Mouse (Mus musculus): ENCODE measurements around the gene Parl. TPM values are rescaled to one million over a fixed set of nuclear protein-coding genes. Genes with fewer than 3 reads are reported as not detected.
A peak's percentile ranks its signal among the peaks of the same experiment; 100 is the strongest.

Gene Parl
- 87.8 and 99.9 TPM in 2 replicates for polyA plus RNA-seq (2015; fragmentation: Nextera tagmentation; extraction: Ambion mirVana)

DNA sequence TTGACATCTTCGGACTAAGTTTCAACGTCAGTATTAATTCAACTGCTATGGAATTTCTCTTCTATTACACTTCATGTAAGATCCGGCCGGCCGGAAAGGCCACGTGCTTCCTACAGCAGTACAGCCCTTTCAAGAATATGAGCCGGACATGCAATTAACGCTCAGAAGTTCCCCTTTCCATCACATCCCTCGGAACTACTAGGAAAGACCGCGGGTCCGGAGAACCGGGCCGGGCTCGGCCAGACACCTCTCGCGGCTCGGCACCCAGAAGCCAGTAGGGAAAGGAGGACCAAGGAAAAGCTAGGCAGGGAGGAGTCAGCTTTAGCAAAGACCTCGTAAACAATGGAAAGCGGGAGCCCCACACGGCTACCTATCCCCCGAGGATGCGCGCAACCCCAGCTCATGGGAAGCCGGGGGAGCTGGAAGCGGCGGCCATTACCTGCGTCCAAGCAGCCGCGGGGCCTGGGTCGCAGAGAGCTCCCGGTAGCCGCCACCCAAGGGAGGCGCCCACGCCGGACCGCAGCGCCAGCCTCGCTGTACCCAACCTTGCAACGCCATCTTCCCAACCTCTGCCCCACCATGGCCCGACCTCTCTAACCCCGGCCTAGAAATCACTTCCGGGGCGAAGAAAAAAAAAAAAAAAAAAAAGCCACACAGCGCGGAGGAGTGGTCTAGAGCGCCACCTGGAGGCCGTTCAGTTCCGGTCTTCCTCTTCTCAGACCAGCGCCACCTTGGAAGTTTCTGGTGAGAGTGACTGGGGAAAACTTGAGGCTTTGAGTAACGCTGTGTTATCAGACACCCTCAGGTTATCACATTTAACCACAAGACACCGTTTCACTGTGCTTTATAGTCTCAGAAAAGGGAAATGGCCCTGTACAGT lies at the start of gene Parl:
TSS of gene Parl (minus strand) at position 618 of the 880 bp plus-strand sequence.
- peak within 1 kb of the TSS; percentile 93 for H3K4me3 ChIP-seq (replicated peaks)
- H3K27ac ChIP-seq: peak within 1 kb of the TSS; percentile 82
- peaks cover 11% of the 10 kb centered on the region for H3K36me3 ChIP-seq
- H3K4me2 ChIP-seq: peak within 1 kb of the TSS; percentile 77
- H3K9ac ChIP-seq: peak within 1 kb of the TSS; percentile 79
- H3K9me3 ChIP-seq (replicated peaks): no peaks in the 10 kb centered on the region
- under 1% methylated on average over 52 of the region's 52 CpGs for WGBS
- peaks cover 17% of the 10 kb centered on the region for H3K4me1 ChIP-seq
- H3K27me3 ChIP-seq: no peaks in the 10 kb centered on the region
- ATAC-seq (replicated peaks; ENCODE audit: low FRiP score): peak; percentile 88

DNA sequence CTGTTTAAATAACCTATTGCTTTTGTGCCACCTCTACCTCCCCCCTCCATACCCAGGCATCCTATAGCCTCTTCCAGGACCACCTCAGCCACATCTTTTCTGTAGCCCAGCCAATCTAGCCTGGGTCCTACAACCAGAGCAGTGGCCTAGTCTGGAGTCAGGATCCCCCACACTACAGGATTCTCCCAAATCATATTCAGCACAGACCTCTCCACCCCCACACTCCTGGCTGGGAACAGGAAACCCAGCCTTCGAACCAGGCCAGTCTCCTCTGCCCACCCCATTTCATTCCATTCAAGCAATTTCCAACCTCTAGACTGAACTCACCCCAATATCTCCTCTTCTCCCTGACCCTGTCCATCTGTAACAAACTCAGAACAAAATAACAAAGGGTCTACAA lies 43.3 kb upstream of the Parl start:
- Histone ChIP-seq H3K9ac (no peak overlapping the region), H3K27ac (no peak overlapping the region), H3K36me3 (peaks cover 42% of the 10 kb centered on the region), H3K4me3 (replicated peaks) (no peak overlapping the region), H3K9me3 (replicated peaks) (no peaks in the 10 kb centered on the region), H3K4me1 (no peaks in the 10 kb centered on the region), H3K27me3 (no peaks in the 10 kb centered on the region), H3K4me2 (no peak overlapping the region)
- WGBS: 69% methylated on average over 1 of the region's 1 CpGs
- no peak for ATAC-seq (replicated peaks; ENCODE audit: low FRiP score)

DNA sequence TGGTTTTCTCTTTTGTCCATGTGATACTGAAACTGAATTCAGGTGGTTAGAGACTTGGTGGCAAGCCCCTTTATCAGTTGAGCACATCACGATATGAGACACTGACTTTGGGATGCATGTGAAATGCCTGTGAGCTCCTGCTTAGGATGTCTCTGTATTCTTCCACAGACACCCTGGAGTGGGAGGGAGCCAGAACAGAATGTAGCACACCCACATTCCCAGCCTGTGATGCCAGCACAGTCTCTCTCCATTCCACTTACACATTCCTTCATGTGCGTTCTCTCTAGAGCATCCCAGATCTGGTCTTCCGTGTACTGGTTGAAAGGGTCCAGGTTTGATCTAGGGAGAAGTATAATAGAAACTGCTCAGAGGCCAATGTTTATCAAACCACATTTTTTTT lies 36.4 kb upstream of the Parl start:
- Histone ChIP-seq H3K4me1 (no peaks in the 10 kb centered on the region), H3K27me3 (no peaks in the 10 kb centered on the region), H3K9me3 (replicated peaks) (no peaks in the 10 kb centered on the region), H3K4me3 (replicated peaks) (no peak overlapping the region), H3K27ac (no peak overlapping the region), H3K4me2 (no peak overlapping the region), H3K36me3 (peaks cover 52% of the 10 kb centered on the region), H3K9ac (no peak overlapping the region)
- no peak for ATAC-seq (replicated peaks; ENCODE audit: low FRiP score)
- WGBS: 95% methylated on average over 3 of the region's 3 CpGs

DNA sequence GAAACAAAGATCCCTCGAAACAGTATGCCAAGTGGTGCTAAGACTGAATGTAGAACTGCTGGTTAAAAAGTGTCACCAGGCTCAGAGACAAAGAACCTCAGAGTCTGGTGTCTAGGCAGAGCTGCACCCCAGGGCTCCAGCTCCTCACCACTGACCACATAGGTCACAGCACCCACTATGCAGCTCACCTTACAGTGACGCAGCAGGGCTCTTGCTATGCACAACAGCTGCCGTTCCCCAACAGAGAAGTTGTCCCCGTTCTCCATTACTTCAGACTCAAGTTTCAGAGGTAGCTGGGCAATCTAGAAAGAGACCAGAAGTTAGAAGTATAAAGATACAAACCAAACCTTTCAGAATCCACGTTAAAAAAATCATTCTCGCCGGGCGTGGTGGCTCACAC lies 32.7 kb upstream of the Parl start:
- no peak overlapping the region for H3K4me2 ChIP-seq
- H3K9ac ChIP-seq: no peak overlapping the region
- no peaks in the 10 kb centered on the region for H3K4me1 ChIP-seq
- no peaks in the 10 kb centered on the region for H3K9me3 ChIP-seq (replicated peaks)
- H3K36me3 ChIP-seq: peaks cover 66% of the 10 kb centered on the region
- ATAC-seq (replicated peaks; ENCODE audit: low FRiP score): no peak
- H3K27me3 ChIP-seq: no peaks in the 10 kb centered on the region
- no peak overlapping the region for H3K4me3 ChIP-seq (replicated peaks)
- H3K27ac ChIP-seq: no peak overlapping the region
- WGBS: 95% methylated on average over 8 of the region's 8 CpGs

DNA sequence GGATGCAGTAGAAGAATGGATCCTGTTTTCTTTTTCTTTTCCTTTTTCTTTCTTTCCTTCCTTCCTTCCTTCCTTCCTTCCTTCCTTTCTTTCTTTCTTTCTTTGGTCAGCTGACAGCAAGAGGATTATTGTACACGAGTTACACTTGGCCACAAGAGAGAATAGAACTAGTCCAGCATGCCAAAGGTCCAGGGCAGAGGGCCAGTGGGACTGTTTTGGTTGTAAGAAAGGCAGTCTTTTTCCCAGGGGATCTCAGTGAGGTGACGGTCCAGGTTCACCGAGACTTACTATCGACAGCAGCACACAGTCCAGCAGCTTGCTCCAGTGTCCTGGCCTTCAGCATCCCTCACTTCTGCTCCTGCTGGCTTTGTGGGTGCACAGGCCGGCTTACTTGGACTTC lies 26.1 kb upstream of the Parl start:
- no peak overlapping the region for H3K4me2 ChIP-seq
- 90% methylated on average over 5 of the region's 5 CpGs for WGBS
- no peak overlapping the region for H3K4me3 ChIP-seq (replicated peaks)
- no peak overlapping the region for H3K27ac ChIP-seq
- H3K27me3 ChIP-seq: no peaks in the 10 kb centered on the region
- H3K36me3 ChIP-seq: peaks cover 25% of the 10 kb centered on the region
- no peaks in the 10 kb centered on the region for H3K9me3 ChIP-seq (replicated peaks)
- no peak for ATAC-seq (replicated peaks; ENCODE audit: low FRiP score)
- no peak overlapping the region for H3K9ac ChIP-seq
- H3K4me1 ChIP-seq: no peaks in the 10 kb centered on the region

DNA sequence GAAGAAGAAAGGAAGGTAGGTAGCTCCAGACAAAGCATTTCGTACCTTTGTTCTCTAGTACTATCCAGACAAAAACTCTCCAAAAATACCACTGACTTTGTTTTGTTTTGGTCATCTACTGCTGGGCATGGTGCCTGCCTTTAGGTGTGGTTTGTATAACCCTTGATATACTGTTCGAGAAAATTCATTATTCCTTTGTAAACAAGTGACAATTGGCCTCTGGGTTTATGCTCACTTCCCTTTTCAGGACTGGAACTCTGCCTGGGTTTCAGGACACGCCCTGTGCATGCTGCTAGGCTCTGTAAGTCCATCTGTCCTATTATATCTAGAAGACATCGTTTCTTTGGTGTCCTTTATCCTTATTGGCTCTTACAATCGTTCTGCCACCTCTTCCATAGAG lies 23.1 kb upstream of the Parl start, which contains the start of gene Cyp2ab1:
TSS of gene Cyp2ab1 (minus strand) at position 119 of the 400 bp plus-strand sequence.
- WGBS: 72% methylated on average over 5 of the region's 5 CpGs
- Histone ChIP-seq H3K4me3 (replicated peaks) (no peak within 1 kb of the TSS), H3K4me1 (no peaks in the 10 kb centered on the region), H3K36me3 (0 out of 2 replicates have a peak, but pooled peaks cover 5% of the 10 kb centered on the region), H3K9ac (no peak within 1 kb of the TSS), H3K27ac (no peak within 1 kb of the TSS), H3K4me2 (no peak within 1 kb of the TSS), H3K9me3 (replicated peaks) (no peaks in the 10 kb centered on the region), H3K27me3 (no peaks in the 10 kb centered on the region)
- ATAC-seq (replicated peaks; ENCODE audit: low FRiP score): no peak

DNA sequence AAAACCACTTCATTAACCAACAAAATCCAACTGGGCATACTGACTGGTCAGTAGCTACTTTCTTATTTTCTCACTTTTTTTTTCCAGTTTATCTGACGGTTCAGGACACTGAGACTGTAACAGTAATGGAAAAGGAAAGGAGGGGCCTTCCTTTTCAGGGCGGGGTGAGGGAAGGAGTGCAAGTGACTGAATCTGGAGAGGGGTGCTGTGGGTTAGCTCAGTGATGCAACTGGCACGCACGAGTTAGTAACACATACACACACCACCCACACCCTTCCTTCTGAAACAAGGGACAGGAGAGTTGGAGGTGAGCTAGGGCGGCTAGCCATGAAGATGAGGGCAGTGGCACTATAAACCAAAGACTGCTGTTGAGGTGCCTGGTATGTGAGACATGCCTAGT lies 21.7 kb upstream of the Parl start:
- Histone ChIP-seq H3K27me3 (no peaks in the 10 kb centered on the region), H3K9me3 (replicated peaks) (no peaks in the 10 kb centered on the region), H3K4me3 (replicated peaks) (no peak overlapping the region), H3K9ac (no peak overlapping the region), H3K4me1 (no peaks in the 10 kb centered on the region), H3K36me3 (no peaks in the 10 kb centered on the region), H3K27ac (no peak overlapping the region), H3K4me2 (no peak overlapping the region)
- WGBS: 68% methylated on average over 5 of the region's 5 CpGs
- no peak for ATAC-seq (replicated peaks; ENCODE audit: low FRiP score)

DNA sequence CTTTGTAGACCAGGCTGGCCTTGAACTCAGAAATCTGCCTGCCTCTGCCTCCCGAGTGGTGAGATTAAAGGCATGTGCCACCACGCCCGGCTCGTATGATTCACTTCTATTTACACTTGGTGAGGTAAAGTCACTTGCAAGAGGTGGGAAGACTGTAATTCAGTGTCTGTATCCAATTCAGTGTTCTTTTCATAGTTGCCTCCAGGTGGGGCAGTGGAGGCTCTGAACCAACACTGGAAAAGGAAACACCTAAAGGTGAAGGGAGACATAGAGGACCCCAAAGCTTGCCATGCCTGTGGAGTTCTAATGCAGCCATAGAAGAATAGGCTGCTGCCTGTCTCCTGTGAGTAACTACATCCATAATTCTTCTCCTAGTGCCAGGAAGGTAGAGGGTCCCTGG lies 20.1 kb upstream of the Parl start:
- no peak for ATAC-seq (replicated peaks; ENCODE audit: low FRiP score)
- H3K4me2 ChIP-seq: no peak overlapping the region
- no peak overlapping the region for H3K27ac ChIP-seq
- 87% methylated on average over 4 of the region's 4 CpGs for WGBS
- H3K4me3 ChIP-seq (replicated peaks): no peak overlapping the region
- no peaks in the 10 kb centered on the region for H3K36me3 ChIP-seq
- H3K9ac ChIP-seq: no peak overlapping the region
- no peaks in the 10 kb centered on the region for H3K4me1 ChIP-seq
- no peaks in the 10 kb centered on the region for H3K9me3 ChIP-seq (replicated peaks)
- no peaks in the 10 kb centered on the region for H3K27me3 ChIP-seq

DNA sequence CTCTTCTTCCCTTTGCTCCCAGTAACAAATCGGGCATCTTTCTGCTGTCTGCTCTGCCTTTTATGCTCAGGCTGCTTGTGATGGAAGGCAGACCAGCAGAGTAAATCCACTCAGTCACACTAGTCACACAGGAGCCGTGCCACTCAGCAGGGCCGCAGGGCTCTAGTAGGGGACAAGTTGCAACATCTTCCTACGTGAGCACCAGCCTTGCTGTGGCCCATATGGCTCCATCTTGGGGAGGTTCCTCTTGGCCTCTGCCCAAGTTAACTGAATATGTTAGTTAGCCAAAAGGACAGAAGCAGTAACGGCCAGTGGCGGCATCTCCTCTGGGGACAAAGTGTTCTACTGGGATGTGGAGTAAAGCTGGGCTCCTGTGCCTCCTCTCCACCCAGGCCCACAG lies 14.6 kb upstream of the Parl start:
- 79% methylated on average over 6 of the region's 6 CpGs for WGBS
- H3K4me1 ChIP-seq: no peaks in the 10 kb centered on the region
- H3K27me3 ChIP-seq: no peaks in the 10 kb centered on the region
- no peak overlapping the region for H3K4me3 ChIP-seq (replicated peaks)
- H3K4me2 ChIP-seq: no peak overlapping the region
- ATAC-seq (replicated peaks; ENCODE audit: low FRiP score): no peak
- no peaks in the 10 kb centered on the region for H3K9me3 ChIP-seq (replicated peaks)
- H3K9ac ChIP-seq: no peak overlapping the region
- H3K36me3 ChIP-seq: no peaks in the 10 kb centered on the region
- H3K27ac ChIP-seq: no peak overlapping the region

DNA sequence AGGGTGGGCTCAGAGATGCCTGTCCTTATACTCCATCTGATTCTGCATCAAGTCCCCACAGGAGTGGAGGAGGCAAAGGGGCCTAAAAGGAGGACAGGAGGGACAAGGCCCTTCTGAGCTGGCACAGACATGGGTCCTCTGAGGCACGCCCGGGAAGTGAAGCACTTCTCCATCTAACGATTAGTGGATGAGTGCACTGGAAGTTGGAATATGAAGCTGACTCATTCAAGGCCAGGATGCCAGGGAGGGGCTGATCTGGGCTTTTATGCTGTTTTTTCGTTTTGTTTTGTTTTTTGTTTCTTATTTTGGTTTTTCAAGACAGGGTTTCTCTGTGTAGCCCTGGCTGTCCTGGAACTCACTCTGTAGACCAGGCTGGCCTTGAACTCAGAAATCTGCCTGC lies 13.1 kb upstream of the Parl start:
- Histone ChIP-seq H3K27me3 (no peaks in the 10 kb centered on the region), H3K4me2 (no peak overlapping the region), H3K9ac (no peak overlapping the region), H3K36me3 (no peaks in the 10 kb centered on the region), H3K4me1 (no peaks in the 10 kb centered on the region), H3K27ac (no peak overlapping the region), H3K9me3 (replicated peaks) (no peaks in the 10 kb centered on the region), H3K4me3 (replicated peaks) (no peak overlapping the region)
- WGBS: 80% methylated on average over 4 of the region's 4 CpGs
- ATAC-seq (replicated peaks; ENCODE audit: low FRiP score): no peak

DNA sequence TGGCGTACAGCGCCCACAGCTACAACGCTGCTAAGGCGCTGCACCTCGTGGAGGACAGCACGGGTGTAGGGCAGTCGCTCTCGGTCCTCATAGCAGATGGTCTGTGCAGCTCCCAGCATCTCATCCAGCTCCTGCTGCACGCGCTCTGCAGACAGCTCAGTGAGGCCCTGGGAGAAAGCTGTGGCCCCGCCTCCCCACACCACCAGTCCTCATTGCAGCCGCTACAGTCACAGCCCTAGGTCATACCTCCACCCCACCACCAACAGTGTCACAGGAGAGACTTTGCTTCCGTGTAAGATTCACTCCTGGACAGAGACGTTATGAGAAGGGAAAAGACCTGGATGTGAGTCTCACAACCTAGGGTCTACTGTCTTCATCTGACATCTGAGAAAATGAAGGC lies 10.1 kb upstream of the Parl start:
- no peak overlapping the region for H3K4me3 ChIP-seq (replicated peaks)
- H3K4me1 ChIP-seq: no peaks in the 10 kb centered on the region
- ATAC-seq (replicated peaks; ENCODE audit: low FRiP score): no peak
- no peaks in the 10 kb centered on the region for H3K36me3 ChIP-seq
- H3K27ac ChIP-seq: no peak overlapping the region
- no peak overlapping the region for H3K9ac ChIP-seq
- H3K9me3 ChIP-seq (replicated peaks): no peaks in the 10 kb centered on the region
- H3K27me3 ChIP-seq: no peaks in the 10 kb centered on the region
- H3K4me2 ChIP-seq: no peak overlapping the region
- 58% methylated on average over 14 of the region's 14 CpGs for WGBS

DNA sequence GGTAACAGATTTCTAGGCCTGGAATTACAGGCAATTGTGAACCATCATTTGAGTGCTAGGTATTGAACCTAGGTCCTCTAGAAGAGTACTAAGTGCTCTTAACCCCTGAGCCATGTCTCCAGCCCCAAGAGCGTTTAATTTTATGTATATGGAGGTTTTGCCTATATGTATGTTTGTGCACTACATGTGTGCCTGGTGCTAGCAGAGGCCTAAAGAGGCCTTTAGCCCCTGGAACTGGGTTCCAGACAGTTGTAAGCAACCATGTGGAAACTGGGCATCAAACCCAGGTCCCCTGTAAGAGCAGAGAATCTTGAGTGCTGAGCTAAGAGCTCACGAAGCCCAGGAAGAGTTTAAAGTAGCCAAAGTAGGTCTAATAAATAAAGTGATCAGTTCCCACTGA lies 2.1 kb downstream of the Parl start:
- Histone ChIP-seq H3K27ac (no peak overlapping the region), H3K4me3 (replicated peaks) (no peak overlapping the region), H3K9me3 (replicated peaks) (no peaks in the 10 kb centered on the region), H3K4me2 (0 out of 2 replicates have a peak overlapping the region, but pooled peaks have one; percentile 77), H3K4me1 (peaks cover 17% of the 10 kb centered on the region), H3K27me3 (no peaks in the 10 kb centered on the region), H3K9ac (no peak overlapping the region), H3K36me3 (peaks cover 29% of the 10 kb centered on the region)
- no peak for ATAC-seq (replicated peaks; ENCODE audit: low FRiP score)
- WGBS: 89% methylated on average over 2 of the region's 2 CpGs

DNA sequence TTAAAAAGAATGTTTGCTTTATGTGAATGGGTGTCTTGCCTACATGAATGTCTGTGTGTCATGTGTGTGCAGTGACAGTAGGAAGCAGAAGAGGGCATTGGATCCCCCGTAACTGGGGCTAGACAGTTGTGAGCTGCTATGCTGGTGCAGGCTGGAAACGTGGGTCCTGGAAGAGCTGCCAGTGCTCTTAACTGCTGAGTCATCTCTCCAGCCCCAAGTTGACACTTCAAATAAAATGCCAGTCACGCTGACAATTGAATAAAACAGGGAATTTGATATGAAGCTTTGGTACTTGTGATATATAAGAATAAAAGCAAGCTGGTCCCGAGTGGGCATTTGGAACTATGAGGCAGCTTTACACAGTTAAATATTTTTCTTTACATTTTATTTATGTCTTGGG lies 21.9 kb downstream of the Parl start:
- no peak for ATAC-seq (replicated peaks; ENCODE audit: low FRiP score)
- Histone ChIP-seq H3K27me3 (no peaks in the 10 kb centered on the region), H3K27ac (no peak overlapping the region), H3K4me1 (no peaks in the 10 kb centered on the region), H3K9ac (no peak overlapping the region), H3K36me3 (peaks cover 72% of the 10 kb centered on the region), H3K4me2 (no peak overlapping the region), H3K9me3 (replicated peaks) (no peaks in the 10 kb centered on the region), H3K4me3 (replicated peaks) (no peak overlapping the region)
- 81% methylated on average over 4 of the region's 4 CpGs for WGBS
